Mouse (Mus musculus) intestine, postnatal 0 days (tissue): ENCODE measurements around the gene Tagln3. TPM values are rescaled to one million over a fixed set of nuclear protein-coding genes. Genes with fewer than 3 reads are reported as not detected.

Source experiments
- ATAC-seq: fragments of 200-750 bp; cut with Nextera tagmentation; 2 replicates; pipeline ENCODE4 v1.8.0; 2017; ENCODE audit warnings: mild to moderate bottlenecking, moderate TSS enrichment, moderate library complexity
- H3K27ac ChIP-seq: fragments of 300-500 bp; sonication (generic); 2 replicates; pipeline ENCODE4 v1.5.1; 2014; ENCODE audit warnings: mild to moderate bottlenecking, low read depth, low read length, moderate library complexity
- H3K27me3 ChIP-seq: fragments of 300-500 bp; sonication (generic); replicated peaks from 2 replicates; pipeline ENCODE4 v1.6.1; 2014; ENCODE audit warnings: low read length, mixed read lengths; ENCODE audit not compliant: control insufficient read depth, insufficient read depth
- H3K36me3 ChIP-seq: fragments of 300-500 bp; sonication (generic); 2 replicates; pipeline ENCODE4 v1.6.1; 2014; ENCODE audit warnings: mild to moderate bottlenecking, moderate library complexity; ENCODE audit not compliant: control insufficient read depth, insufficient read depth
- H3K4me1 ChIP-seq: fragments of 300-500 bp; sonication (generic); replicated peaks from 2 replicates; pipeline ENCODE4 v1.6.1; 2014; ENCODE audit warnings: antibody characterized with exemption, low read length, mixed read lengths; ENCODE audit not compliant: control insufficient read depth, insufficient read depth
- H3K4me2 ChIP-seq: fragments of 300-500 bp; sonication (generic); replicated peaks from 2 replicates; pipeline ENCODE4 v1.6.1; 2014; ENCODE audit warnings: low read depth, mild to moderate bottlenecking, moderate library complexity
- H3K4me3 ChIP-seq: fragments of 300-500 bp; sonication (generic); 2 replicates; pipeline ENCODE4 v1.5.1; 2014; ENCODE audit warnings: low read depth, low read length
- H3K9ac ChIP-seq: fragments of 300-500 bp; sonication (generic); 2 replicates; pipeline ENCODE4 v1.6.1; 2014; ENCODE audit warnings: mild to moderate bottlenecking, low read depth, low read length
- H3K9me3 ChIP-seq: fragments of 300-500 bp; sonication (generic); 2 replicates; pipeline ENCODE4 v1.6.1; 2016; ENCODE audit warnings: mixed run types; ENCODE audit not compliant: control insufficient read depth
- CTCF ChIP-seq: sonication (generic); IDR thresholded peaks from 2 replicates; pipeline ENCODE4 v1.5.1; 2016; ENCODE audit warnings: low read depth, mild to moderate bottlenecking, control low read depth, antibody characterized with exemption, moderate library complexity
- WGBS: fragments of 180-500 bp; shearing (Covaris S2); extraction: QIAGEN DNeasy Blood & Tissue Kit; methylation state at CpG from one replicate; pipeline ENCODE4 v1.1.7; 2014; 5-methylcytosine and 5-hydroxymethylcytosine counted together
- polyA plus RNA-seq: library from polyadenylated mRNA; unstranded; fragments of >200 nt; fragmentation: Nextera tagmentation; extraction: Ambion mirVana; gene quantifications from 2 replicates; pipeline ENCODE4 v1.2.1, GENCODE M21; 2015

The Tagln3 gene
- polyA plus RNA-seq, 1 experiment from 2014 or later, result 13.7 TPM

DNA sequence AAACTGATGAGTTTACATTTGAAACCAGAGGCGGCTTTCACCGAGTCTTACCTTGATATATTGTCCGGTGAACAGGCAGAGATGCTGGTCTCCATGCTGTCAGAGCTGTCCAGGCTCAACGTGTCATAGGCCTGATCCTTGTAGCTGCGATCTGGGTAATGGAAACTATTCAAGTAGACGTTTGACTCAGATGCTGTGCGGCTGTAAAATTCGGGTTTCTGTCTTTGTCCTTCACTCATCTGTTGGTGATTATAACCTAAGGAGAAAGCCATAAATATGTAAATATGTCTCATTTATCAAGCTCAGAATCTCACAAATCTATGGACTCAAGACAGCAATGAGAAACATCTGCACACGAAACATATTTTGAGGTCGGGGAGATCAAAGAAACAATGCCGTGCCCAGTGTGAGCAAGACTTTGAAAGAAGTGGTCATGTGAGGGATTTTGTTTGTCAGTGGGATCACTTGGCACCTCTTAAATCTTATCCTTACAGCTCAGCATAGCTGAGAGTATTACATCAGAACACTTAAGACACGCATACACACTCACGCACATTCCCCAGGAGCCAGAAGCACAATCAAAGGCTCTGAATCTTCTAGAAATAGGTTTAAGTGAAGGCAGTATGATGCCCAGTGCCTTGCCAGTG is 38.6 kb upstream of the Tagln3 start:
- Histone ChIP-seq H3K27ac (no peak overlapping the region), H3K9ac (no peak overlapping the region), H3K4me2 (no peak overlapping the region), H3K4me1 (no peaks in the 10 kb centered on the region), H3K4me3 (no peak overlapping the region), H3K36me3 (no peaks in the 10 kb centered on the region), H3K27me3 (no peaks in the 10 kb centered on the region), H3K9me3 (no peaks in the 10 kb centered on the region)
- ATAC-seq, result no peak
- 88% methylated on average over 13 of the region's 13 CpGs for WGBS
- no peak for TF ChIP-seq CTCF

DNA sequence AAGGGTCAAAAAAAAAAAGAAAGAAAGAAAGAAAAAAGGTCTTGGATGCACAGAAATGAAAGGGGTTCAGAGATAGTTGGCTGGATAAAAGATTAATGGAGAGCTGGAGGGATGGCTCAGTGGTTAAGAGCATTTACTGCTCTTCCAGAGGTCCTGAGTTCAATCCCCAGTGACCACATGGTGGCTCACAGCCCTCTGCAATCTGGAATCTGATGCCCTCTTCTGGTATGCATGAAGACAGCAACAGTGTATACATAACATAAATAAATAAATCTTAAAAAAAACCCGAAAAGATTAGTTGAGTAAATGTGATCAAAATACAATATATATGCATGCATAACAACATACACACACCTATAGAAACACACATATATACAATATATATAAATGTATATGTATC is 37.0 kb upstream of the Tagln3 start:
- H3K36me3 ChIP-seq, result no peaks in the 10 kb centered on the region
- no peak overlapping the region for H3K4me2 ChIP-seq
- 68% methylated on average over 1 of the region's 1 CpGs for WGBS
- H3K4me1 ChIP-seq, result no peaks in the 10 kb centered on the region
- no peak overlapping the region for H3K27ac ChIP-seq
- peak; percentile 58 for TF ChIP-seq CTCF
- no peak overlapping the region for H3K4me3 ChIP-seq
- no peaks in the 10 kb centered on the region for H3K9me3 ChIP-seq
- no peak overlapping the region for H3K9ac ChIP-seq
- no peaks in the 10 kb centered on the region for H3K27me3 ChIP-seq
- ATAC-seq, result no peak

DNA sequence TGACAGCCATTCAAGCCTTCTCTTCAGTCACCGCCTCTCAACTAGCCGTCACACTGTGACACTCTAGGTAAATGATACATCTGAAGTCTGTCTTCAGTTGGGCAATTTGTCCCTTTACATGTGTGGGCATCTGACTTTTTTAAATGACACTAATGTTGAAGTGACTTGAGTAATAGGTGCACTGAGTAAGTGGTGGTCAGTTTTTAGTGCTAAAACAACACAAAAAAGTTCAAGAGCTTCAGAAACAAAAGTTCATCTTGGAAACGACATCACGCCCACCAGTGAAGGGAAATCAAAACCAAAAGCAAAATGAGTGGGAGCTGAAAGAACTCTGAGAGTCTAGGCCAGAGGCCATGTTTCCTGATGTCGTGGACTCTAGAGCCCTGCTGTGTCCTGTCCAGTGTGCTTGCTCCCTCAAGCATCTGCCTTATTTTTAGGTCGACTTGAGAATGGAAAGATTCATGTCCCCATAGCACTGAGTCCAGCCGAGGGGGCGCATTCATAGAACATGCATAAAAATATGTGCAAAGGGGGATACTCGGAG is 34.4 kb upstream of the Tagln3 start:
- Histone ChIP-seq H3K4me3 (no peak overlapping the region), H3K4me2 (no peak overlapping the region)
- 84% methylated on average over 9 of the region's 9 CpGs for WGBS

DNA sequence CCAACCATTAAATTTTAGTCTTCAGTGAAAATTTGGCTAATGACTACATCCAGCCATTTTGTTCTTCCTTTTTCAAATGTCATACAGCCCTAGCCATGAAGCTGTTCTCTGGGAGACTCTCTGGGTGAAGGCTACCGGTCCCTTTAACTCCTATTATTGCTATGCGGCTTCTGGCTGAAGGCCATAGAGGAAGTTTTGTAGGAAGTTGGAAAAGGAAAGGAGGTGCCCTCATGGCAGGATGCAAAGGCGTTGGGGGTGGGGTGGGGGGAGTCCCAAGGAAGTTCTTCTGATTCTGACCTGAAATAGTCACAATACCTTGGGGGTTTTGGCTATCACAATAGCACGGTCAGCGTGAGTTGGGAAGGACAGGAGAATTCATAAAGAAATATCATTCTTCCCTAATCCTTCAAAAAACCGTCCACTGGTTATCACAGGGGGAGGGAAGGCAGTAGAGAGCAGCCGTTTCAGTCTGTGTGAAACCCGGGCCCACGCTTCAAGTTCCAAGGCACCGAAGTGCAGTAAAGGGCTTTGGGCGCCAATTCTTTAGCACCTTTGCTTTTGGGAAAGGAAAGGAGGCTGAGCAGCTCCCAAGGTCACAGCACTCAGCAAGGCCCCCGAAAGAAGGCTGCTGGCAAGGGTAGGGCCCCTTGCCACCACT is 33.1 kb upstream of the Tagln3 start:
- H3K4me3 ChIP-seq, result no peak overlapping the region
- H3K9me3 ChIP-seq, result no peaks in the 10 kb centered on the region
- no peaks in the 10 kb centered on the region for H3K27me3 ChIP-seq
- no peak for ATAC-seq
- no peaks in the 10 kb centered on the region for H3K4me1 ChIP-seq
- no peaks in the 10 kb centered on the region for H3K36me3 ChIP-seq
- peak overlapping the region; percentile 28; the same call in 1 of the 2 replicates for H3K27ac ChIP-seq
- H3K4me2 ChIP-seq, result no peak overlapping the region
- H3K9ac ChIP-seq, result no peak overlapping the region
- no peak for TF ChIP-seq CTCF
- WGBS, result 81% methylated on average over 12 of the region's 12 CpGs

More for the DNA sequence above, 34.4 kb upstream of the Tagln3 start:
- Histone ChIP-seq H3K27ac (no peak overlapping the region), H3K9me3 (no peaks in the 10 kb centered on the region), H3K4me1 (no peaks in the 10 kb centered on the region), H3K9ac (no peak overlapping the region), H3K36me3 (no peaks in the 10 kb centered on the region), H3K27me3 (no peaks in the 10 kb centered on the region)
- no peak for TF ChIP-seq CTCF
- ATAC-seq, result no peak

DNA sequence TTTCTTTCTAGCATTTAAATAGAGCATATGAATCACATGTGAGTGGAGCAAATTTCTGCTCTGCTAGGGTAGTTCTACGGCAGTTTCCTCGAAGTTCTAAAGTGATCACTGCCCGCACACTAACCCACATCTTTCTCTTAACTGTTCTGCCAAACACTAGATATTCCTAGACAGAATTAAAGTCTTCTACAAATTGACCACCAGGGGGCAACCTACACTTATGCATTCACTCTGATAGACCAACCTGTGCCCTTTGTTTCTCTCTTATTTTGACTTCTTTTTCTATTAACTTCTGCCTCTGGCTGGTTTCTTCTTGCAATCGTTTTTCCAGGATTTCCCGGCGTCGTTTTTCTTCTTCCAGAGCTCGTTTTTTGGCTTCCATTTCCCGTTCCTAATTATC is 32.4 kb upstream of the Tagln3 start:
- Histone ChIP-seq H3K27me3 (no peaks in the 10 kb centered on the region), H3K27ac (no peak overlapping the region), H3K4me1 (no peaks in the 10 kb centered on the region), H3K9me3 (no peaks in the 10 kb centered on the region), H3K36me3 (0 out of 2 replicates have a peak, but pooled peaks cover under 1% of the 10 kb centered on the region), H3K9ac (no peak overlapping the region), H3K4me2 (no peak overlapping the region), H3K4me3 (no peak overlapping the region)
- 0 out of 2 replicates have a peak, but pooled peaks have one; percentile 49 for ATAC-seq
- peak; percentile 85 for TF ChIP-seq CTCF
- 34% methylated on average over 9 of the region's 9 CpGs for WGBS

DNA sequence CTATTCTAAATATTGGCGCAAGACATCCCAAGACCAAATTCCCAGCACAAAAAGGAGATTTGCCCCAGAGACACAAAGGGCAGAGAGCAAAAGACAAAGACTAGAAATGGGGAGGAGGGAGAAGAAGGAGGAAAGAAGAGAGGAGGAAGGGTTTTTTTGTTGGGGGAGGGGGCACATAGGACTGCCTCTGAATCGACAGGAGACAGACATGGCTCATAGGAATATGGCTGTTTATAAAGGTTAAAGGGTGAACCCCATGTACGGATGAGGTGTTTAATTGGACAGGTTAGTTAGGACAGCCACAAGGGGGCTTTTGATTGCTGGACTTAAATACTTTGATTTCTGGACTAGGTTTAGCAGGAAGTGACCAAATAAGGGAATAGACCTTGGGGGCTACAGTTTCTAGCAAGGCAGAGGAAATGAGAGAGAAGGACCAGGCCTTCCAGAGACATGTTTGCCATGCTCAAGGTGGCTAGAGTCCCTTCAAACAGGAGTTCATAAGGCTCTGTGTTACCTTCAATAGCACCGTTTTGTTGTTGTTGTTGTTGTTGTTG is 19.3 kb upstream of the Tagln3 start:
- Histone ChIP-seq H3K4me3 (no peak overlapping the region), H3K9ac (no peak overlapping the region), H3K9me3 (no peaks in the 10 kb centered on the region), H3K27ac (no peak overlapping the region), H3K27me3 (no peaks in the 10 kb centered on the region), H3K4me2 (peak overlapping the region; percentile 76), H3K4me1 (no peaks in the 10 kb centered on the region), H3K36me3 (no peaks in the 10 kb centered on the region)
- peak; percentile 13; the same call in 1 of the 2 replicates for TF ChIP-seq CTCF
- ATAC-seq, result no peak
- WGBS, result 60% methylated on average over 4 of the region's 4 CpGs
